Mouse (Mus musculus) embryo, embryonic 10 days (tissue): ENCODE data around the gene Vmn1r218.
"Not testable (repeated sequence)": the region's sequence is repeated elsewhere in the genome, so short reads cannot be mapped to it uniquely, and the experiment has no call there.

Source experiments
- DNase-seq: peaks from one replicate; pipeline ENCODE4 v3.0.0-alpha.2; 2015; ENCODE audit warnings: low spot score

Gene Vmn1r218

DNA sequence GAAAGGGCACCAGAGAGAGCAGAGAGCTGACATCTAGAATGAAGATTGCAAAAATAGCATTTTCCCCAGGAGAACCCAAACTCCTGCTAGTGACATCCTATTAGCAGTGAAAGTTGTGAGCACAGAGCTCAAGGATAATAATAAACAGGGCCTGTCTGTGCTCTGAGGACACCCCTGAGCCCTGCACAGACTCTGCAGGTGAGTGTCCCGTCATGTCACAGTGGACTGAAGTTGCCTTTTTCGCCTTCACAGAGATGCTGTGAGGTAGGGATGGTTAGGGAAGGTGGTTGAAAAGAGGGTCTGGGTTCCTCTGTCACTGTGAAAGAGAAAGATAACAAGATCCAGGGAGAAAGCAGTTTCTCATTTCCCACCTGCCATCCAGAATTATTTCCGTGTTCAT is at the start of gene Vmn1r218:
Gene Vmn1r218, plus strand, starts transcription at position 57 of the 400 bp plus-strand sequence.
- DNase-seq: no peak

DNA sequence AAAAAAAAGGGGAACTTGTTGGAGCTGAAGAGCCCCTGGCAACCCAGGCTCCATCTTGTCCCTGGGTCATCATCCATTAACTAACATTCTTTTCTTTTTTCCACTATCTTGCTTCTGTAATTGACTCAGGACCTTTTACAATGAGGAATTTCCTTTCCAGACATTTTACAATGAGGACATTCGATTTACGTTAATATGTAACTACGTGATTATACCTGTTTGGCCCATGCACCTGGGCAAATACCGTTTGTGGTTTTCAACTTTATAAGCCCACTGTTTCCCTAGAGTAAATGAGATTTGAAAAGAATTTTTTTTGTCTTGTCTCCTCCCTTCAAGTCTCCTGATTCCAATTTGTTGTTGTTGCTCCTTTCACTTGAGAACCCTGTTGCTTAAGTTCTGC is 38.6 kb upstream of the Vmn1r218 start:
- no peak for DNase-seq

DNA sequence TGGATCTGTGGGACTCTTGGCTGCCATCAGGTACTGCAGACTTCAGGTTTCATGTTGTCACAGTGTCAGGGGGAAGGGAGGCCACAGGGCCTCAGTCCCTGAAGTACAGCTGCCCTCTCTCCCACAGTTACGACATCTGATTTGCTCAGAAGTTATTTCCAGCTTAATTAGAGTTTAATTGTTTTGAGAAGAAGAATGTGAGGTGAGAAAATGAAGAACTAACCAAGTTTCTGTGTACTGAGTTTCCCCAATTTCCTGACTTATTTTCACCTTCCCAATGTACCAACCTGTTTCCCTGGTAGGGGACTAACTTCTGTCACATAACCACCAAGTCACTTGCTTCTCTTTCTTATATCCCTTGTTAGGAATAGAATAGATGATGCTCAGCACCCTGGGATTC is 14.8 kb upstream of the Vmn1r218 start, which contains the start of gene Vmn1r217:
Gene Vmn1r217, minus strand, starts transcription at position 101 of the 400 bp plus-strand sequence.
- DNase-seq: not testable (repeated sequence)

DNA sequence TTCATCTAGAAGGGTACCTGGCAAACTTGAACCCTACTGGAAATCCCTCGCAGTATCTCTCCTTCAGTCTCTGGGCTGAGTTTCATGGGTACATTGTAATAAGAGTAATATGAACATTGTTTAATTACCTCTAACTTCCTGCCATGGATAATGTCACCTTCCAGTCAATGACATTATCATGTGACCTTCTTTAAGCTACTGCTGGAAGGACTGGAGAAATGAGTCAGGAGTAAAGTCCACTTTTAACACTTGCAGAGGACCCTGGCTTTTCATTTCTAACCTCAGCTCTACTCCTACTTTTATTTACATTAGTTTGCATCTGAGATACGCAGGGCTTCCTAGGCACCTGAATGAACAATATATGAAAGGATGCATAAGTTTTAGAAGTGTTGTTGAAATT is 12.3 kb upstream of the Vmn1r218 start:
- DNase-seq: no peak

DNA sequence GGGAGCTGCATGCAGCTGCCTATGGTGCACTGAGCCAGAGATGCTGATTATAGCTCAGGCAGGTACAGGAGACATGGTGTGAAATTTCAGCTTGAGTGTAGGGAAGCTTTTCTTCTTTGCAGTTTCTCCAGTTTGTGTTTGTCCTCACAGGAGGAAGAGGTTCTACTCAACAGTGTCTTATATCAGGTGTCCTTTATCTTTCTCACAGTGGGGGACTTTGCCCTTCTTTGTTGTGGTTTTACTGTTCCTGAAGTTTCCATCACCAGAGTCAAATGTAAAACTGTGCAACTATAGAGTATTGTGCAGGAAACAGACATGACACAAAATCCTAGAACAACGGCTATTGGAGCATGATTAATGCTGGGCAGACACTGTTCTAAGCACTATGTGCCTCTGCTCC is 546 bp downstream of the Vmn1r218 start:
- no peak for DNase-seq

DNA sequence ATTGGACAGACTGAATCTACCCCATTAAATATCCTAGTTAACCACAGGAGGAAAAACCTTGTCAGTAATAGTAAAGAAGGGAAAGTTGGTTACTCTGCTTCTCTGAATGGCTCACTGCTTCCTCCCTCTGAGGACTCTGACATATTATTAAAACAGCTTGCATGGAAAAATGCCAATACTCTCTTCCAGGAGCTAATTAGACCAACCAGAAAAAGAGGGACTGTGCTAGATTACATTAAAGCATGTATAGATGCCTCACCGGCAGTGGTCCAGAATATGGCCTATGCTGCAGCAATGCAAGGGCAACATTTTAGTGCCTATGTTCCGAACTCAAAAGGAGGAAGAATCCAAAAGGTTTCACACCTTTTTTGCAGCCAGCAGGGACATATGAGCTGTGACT is 5.9 kb downstream of the Vmn1r218 start:
- DNase-seq: no peak

DNA sequence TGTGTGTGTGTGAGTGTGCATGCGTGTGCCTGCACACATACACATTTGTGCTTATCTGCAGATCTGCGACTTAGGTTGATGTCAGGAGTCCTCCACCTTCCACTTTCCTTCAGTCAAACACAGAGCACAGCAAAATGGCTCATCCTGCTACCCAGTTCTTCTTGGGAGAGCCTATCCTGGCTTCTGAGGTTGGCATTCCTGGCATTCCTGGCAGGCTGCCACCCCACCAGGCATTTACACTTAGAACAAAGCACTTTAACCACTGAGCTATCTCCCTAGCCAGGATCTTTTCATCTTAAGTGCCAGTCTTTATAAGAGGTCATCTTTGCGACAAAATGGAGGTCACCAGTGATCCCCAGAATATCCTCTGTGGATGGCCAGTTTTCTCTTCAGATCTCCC is 24.9 kb downstream of the Vmn1r218 start:
- DNase-seq: peak; percentile 6

DNA sequence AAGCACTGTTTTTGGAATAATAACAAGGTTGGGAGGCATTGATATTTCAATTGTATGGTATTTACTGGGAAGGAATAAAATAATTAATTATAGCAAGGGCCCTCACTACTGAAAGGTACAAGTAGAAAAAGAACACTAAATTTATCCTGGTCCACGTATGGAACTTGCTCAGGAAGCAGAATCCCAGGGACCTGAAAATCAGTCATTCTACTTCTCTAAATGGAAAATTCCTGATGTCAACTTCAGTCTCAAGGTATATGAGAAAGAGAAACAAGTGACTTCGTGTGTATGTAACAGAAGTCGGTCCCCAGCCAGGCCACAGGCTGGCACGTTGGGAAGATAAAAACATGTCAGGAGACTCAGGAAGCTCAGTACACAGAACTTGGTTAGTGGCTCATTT is 26.1 kb downstream of the Vmn1r218 start, which contains the start of gene Vmn1r219:
Gene Vmn1r219, plus strand, starts transcription at position 301 of the 400 bp plus-strand sequence.
- DNase-seq: no peak

DNA sequence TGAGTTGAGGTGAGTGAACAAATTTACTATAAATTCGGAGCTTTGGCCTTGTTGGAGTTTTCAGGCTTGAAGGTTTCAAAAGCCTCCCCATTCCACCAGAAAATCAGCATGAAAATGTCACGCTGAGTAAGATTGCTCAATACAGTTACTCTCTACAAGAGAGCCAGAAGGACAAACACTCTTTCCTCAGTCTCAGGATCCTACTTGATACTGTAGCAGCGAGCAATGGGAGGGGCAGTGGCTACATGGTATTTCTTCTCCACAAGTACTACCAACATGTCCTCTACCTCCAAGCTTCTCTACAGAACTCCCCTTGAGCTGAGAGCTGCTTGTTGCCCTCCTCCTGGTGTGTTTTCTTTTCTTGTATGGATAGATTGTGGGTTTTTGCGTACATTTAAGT is 33.5 kb downstream of the Vmn1r218 start:
- DNase-seq: not testable (repeated sequence)

DNA sequence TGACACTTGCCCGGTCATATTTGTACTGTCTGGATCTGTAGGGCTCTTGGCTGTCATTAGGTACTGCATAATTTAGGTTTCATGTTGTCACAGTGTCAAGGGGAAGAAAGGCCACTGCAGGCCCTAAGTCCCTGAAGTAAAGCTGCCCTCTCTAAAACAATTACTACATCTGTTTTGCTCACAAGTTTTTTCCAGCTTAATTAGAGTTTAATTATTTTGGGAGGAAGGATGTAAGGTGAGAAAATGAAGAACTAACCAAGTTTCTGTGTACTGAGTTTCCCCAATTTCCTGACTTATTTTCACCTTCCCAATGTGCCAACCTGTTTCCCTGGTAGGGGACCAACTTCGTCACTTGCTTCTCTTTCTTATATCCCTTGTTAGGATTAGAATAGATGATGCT is 54.9 kb downstream of the Vmn1r218 start, which contains the start of gene Vmn1r220:
Gene Vmn1r220, minus strand, starts transcription at position 101 of the 400 bp plus-strand sequence.
- DNase-seq: no peak
